Mouse (Mus musculus) kidney, postnatal 0 days (tissue): ENCODE data around the gene Mafg. TPM values are rescaled to one million over a fixed set of nuclear protein-coding genes. Genes with fewer than 3 reads are reported as not detected.
A peak's percentile ranks its signal among the peaks of the same experiment; 100 is the strongest.

ENCODE experiments used
- ATAC-seq: fragments of 200-750 bp; cut with Nextera tagmentation; replicated peaks from 2 replicates; pipeline ENCODE4 v1.8.0; 2017; ENCODE audit warnings: low read depth, moderate number of reproducible peaks, moderate TSS enrichment, moderate library complexity; ENCODE audit not compliant: low FRiP score
- DNase-seq: peaks from one replicate; pipeline ENCODE4 v3.0.0-alpha.2; 2016; ENCODE audit warnings: low spot score
- H3K27ac ChIP-seq: fragments of 300-500 bp; sonication (generic); 2 replicates; pipeline ENCODE4 v1.5.1; 2014; ENCODE audit warnings: mild to moderate bottlenecking
- H3K27me3 ChIP-seq: fragments of 300-500 bp; sonication (generic); 2 replicates; pipeline ENCODE4 v1.6.1; 2014; ENCODE audit warnings: low read length, mixed read lengths; ENCODE audit not compliant: insufficient read depth
- H3K36me3 ChIP-seq: fragments of 300-500 bp; sonication (generic); 2 replicates; pipeline ENCODE4 v1.6.1; 2014; ENCODE audit warnings: low read length, mixed read lengths; ENCODE audit not compliant: insufficient read depth
- H3K4me1 ChIP-seq: fragments of 300-500 bp; sonication (generic); replicated peaks from 2 replicates; pipeline ENCODE4 v1.6.1; 2014; ENCODE audit warnings: antibody characterized with exemption, low read length, mixed read lengths; ENCODE audit not compliant: insufficient read depth
- H3K4me2 ChIP-seq: fragments of 300-500 bp; sonication (generic); 2 replicates; pipeline ENCODE4 v1.6.1; 2014; ENCODE audit warnings: mild to moderate bottlenecking, low read length, moderate library complexity, mixed read lengths
- H3K4me3 ChIP-seq: fragments of 300-500 bp; sonication (generic); replicated peaks from 2 replicates; pipeline ENCODE4 v1.5.1; 2014; ENCODE audit warnings: low read depth, low read length
- H3K9ac ChIP-seq: fragments of 300-500 bp; sonication (generic); 2 replicates; pipeline ENCODE4 v1.6.1; 2014; ENCODE audit warnings: low read depth, low read length
- H3K9me3 ChIP-seq: fragments of 300-500 bp; sonication (generic); replicated peaks from 2 replicates; pipeline ENCODE4 v1.6.1; 2016; ENCODE audit warnings: low read length, inconsistent platforms, mixed read lengths
- CTCF ChIP-seq: IDR thresholded peaks from 2 replicates; pipeline ENCODE4 v1.5.1; 2016; ENCODE audit warnings: antibody characterized with exemption, low read depth, mild to moderate bottlenecking, moderate library complexity
- WGBS: fragments of 180-500 bp; shearing (Covaris S2); extraction: QIAGEN DNeasy Blood & Tissue Kit; methylation state at CpG from one replicate; pipeline ENCODE4 v1.1.7; 2014; 5-methylcytosine and 5-hydroxymethylcytosine counted together
- polyA plus RNA-seq: library from polyadenylated mRNA; unstranded; fragments of >200 nt; fragmentation: Nextera tagmentation; extraction: Ambion mirVana; gene quantifications from 2 replicates; pipeline ENCODE4 v1.2.1, GENCODE M21; 2015

Mafg gene
- polyA plus RNA-seq, 1 experiment from 2014 or later, result 26.5 TPM

DNA sequence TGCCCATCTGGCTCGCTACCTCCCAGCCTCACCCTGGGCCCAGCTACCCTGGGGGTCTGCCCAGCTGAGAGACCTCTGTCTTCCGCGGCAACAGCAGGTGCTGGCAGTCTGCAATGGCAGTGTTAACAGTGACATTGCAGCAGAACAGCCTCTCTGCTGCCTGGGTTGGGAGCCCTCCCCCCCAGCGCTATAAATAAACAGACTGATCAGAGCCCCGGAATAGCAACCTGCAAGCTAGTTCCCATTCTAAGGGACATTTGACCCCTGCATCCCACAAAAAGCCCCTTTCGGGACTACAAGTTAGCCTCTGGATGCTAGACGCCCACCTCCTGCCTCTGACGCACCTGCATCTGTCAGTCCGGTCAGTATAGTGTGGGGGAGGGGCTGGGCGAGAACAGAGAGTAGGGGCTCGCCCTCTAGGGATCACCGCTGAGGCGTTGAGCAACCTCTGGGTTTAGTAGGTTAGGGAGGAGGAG lies 14.6 kb upstream of the Mafg start, which contains the start of gene Myadml2:
Myadml2 (minus strand) TSS at position 158 of the 476 bp plus-strand sequence.
- H3K4me3 ChIP-seq, result peak within 1 kb of the TSS; percentile 10; the same call in 1 of the 2 replicates
- no peaks in the 10 kb centered on the region for H3K9me3 ChIP-seq
- no peaks in the 10 kb centered on the region for H3K36me3 ChIP-seq
- peak within 1 kb of the TSS; percentile 47 for H3K4me2 ChIP-seq
- peak; percentile 19 for DNase-seq
- H3K27me3 ChIP-seq, result no peaks in the 10 kb centered on the region
- H3K4me1 ChIP-seq, result peaks cover 7% of the 10 kb centered on the region
- 6% methylated on average over 13 of the region's 13 CpGs for WGBS
- H3K9ac ChIP-seq, result peak within 1 kb of the TSS; percentile 27; the same call in 1 of the 2 replicates
- no peak within 1 kb of the TSS for H3K27ac ChIP-seq
- no peak for ATAC-seq
- no peak for TF ChIP-seq CTCF

DNA sequence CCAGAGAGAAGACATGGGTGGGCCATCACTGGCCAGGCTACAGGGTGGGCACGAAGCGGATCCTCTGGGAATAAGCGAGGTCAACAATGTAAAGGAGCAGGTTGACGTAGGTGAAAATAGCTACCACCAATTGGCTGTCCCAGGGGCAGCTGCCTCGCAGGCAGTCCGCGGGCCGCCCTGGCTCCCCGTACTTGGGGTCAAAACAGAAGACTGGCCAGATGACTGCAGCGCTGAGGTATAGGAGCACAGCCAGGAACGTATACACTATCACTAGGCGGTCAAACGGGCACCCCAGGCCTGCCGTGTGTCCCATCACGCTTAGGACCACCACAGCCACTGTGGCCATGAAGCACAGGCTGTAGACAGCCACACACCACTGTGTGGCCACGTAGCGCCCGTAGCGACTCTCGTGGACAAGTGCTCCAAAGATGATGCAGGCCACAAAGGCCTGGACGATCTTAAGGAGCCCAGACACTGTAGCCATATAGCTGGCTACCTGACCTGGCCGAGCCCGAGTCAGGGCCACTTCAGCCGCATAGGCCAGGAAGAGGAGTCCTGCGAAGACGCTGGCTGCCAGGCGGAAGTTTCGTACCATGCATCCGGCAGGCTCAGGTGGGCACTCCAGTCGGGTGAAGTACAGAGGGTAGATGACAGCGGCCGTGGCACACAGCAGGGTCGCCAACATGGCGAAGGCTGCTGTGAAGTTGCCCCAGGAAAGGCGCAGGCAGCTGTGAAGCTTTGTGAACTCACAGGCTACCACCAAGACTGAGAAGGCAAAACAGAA lies 13.8 kb upstream of the Mafg start:
- no peak for TF ChIP-seq CTCF
- Histone ChIP-seq H3K27ac (no peak overlapping the region), H3K9me3 (no peaks in the 10 kb centered on the region), H3K4me1 (peaks cover 10% of the 10 kb centered on the region), H3K4me2 (peak overlapping the region; percentile 47; the same call in 1 of the 2 replicates), H3K36me3 (no peaks in the 10 kb centered on the region), H3K4me3 (no peak overlapping the region), H3K9ac (peak overlapping the region; percentile 27; the same call in 1 of the 2 replicates), H3K27me3 (no peaks in the 10 kb centered on the region)
- no peak for DNase-seq
- WGBS, result 84% methylated on average over 35 of the region's 35 CpGs
- no peak for ATAC-seq

DNA sequence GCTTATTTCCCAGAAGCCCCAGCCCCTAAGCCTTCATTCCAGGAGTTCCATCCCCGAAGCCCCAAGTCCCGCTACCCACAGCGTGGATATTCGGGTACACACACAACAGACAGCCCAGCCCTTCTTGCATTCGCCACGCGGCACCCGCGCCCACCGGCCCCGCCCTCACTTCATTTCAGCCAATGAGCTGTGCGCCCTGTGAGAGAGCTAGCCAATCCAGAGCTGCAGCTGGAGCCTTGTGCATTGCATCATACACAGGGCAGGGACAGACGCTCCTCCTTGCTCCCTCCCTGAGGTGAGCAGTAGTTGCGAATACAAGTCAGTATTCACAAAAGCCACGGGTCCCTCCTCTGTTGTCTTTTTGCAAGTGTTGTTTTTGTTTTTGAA lies 10.2 kb upstream of the Mafg start, which contains the start of gene Pycr1:
Pycr1 (minus strand) TSS at position 169 of the 387 bp plus-strand sequence.
- under 1% methylated on average over 15 of the region's 15 CpGs for WGBS
- TF ChIP-seq CTCF, result no peak
- Histone ChIP-seq H3K36me3 (no peaks in the 10 kb centered on the region), H3K4me2 (peak within 1 kb of the TSS; percentile 74), H3K9me3 (no peaks in the 10 kb centered on the region), H3K4me1 (peaks cover 10% of the 10 kb centered on the region), H3K9ac (peak within 1 kb of the TSS; percentile 55), H3K27me3 (no peaks in the 10 kb centered on the region), H3K27ac (no peak within 1 kb of the TSS), H3K4me3 (peak within 1 kb of the TSS; percentile 40)
- ATAC-seq (peak; percentile 96), DNase-seq (peak; percentile 96)

DNA sequence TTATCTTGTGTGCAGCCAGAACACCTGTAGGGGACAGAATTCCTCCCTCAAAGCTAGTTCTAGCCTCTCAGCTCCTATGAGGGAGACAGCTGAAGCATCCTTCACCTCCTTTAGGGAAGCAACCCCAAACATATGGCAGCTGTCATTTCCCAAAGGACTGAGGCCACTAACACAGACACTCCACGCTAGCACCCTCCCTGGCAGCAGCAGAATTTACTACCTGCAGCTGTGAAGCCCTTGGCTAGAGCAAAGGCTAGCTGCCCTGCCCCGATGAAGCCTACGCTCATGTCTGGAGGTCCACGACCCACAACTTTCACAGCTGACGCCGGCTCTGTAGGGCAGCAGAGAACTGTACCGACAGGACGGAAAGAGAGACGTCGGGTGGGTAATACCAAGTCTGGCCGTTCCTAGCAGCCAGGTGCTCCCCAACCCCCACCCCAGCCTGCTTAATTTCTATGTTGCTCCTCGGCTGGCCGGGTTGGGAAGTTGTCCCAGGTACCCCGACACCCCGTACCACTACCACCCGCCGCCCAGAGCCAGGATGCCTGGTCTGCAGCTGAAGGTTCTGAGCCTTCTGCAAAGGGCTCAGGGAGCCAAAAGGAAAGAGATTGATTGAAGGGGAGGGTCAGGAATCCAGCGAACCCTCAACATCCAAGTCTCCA lies 9.7 kb upstream of the Mafg start:
- DNase-seq, result no peak
- no peak overlapping the region for H3K27ac ChIP-seq
- WGBS, result under 1% methylated on average over 18 of the region's 18 CpGs

DNA sequence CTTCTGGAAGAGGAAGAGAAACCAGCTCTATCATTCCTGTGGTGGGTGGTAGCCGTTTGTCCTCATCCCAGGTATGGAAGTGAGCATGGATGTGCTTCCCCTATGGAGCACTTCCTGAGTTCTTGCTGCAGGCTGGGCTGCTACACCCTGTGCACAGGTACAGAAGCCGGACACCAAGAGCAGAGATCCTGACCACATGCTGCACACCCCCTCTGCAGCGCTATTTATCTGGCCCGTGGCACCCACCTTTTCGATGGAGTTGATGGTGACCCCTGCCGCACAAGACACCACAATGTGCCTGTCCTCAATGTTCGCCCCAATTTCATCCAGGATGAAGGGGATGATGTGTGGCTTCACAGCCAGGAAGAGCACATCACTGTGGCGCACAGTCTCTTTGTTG lies 8.5 kb upstream of the Mafg start:
- TF ChIP-seq CTCF, result no peak
- no peak overlapping the region for H3K4me2 ChIP-seq
- H3K9ac ChIP-seq, result no peak overlapping the region

More for the DNA sequence above, 9.7 kb upstream of the Mafg start:
- H3K36me3 ChIP-seq, result no peaks in the 10 kb centered on the region
- peak overlapping the region; percentile 74 for H3K4me2 ChIP-seq
- peak overlapping the region; percentile 40 for H3K4me3 ChIP-seq
- no peaks in the 10 kb centered on the region for H3K27me3 ChIP-seq
- H3K4me1 ChIP-seq, result peaks cover 9% of the 10 kb centered on the region
- H3K9me3 ChIP-seq, result no peaks in the 10 kb centered on the region
- peak overlapping the region; percentile 55 for H3K9ac ChIP-seq
- peak; percentile 4; the same call in 1 of the 2 replicates for ATAC-seq
- no peak for TF ChIP-seq CTCF

GRCm38 (mm10) chr11:120641255-120641654 lies 7.9 kb upstream of the Mafg start:
- DNase-seq (no peak), ATAC-seq (no peak)
- no peak for TF ChIP-seq CTCF
- Histone ChIP-seq H3K9ac (no peak overlapping the region), H3K4me2 (no peak overlapping the region), H3K27me3 (no peaks in the 10 kb centered on the region), H3K4me1 (0 out of 2 replicates have a peak, but pooled peaks cover 5% of the 10 kb centered on the region), H3K27ac (no peak overlapping the region), H3K4me3 (no peak overlapping the region), H3K9me3 (no peaks in the 10 kb centered on the region), H3K36me3 (no peaks in the 10 kb centered on the region)
- WGBS, result 54% methylated on average over 9 of the region's 9 CpGs

More for the DNA sequence above, 8.5 kb upstream of the Mafg start:
- Histone ChIP-seq H3K4me1 (0 out of 2 replicates have a peak, but pooled peaks cover 5% of the 10 kb centered on the region), H3K27me3 (no peaks in the 10 kb centered on the region), H3K36me3 (no peaks in the 10 kb centered on the region), H3K4me3 (no peak overlapping the region), H3K27ac (no peak overlapping the region), H3K9me3 (no peaks in the 10 kb centered on the region)
- ATAC-seq, result no peak
- WGBS, result 80% methylated on average over 8 of the region's 8 CpGs
- no peak for DNase-seq
